Mouse (Mus musculus): ENCODE measurements around the gene Stmnd1.

The Stmnd1 gene

DNA sequence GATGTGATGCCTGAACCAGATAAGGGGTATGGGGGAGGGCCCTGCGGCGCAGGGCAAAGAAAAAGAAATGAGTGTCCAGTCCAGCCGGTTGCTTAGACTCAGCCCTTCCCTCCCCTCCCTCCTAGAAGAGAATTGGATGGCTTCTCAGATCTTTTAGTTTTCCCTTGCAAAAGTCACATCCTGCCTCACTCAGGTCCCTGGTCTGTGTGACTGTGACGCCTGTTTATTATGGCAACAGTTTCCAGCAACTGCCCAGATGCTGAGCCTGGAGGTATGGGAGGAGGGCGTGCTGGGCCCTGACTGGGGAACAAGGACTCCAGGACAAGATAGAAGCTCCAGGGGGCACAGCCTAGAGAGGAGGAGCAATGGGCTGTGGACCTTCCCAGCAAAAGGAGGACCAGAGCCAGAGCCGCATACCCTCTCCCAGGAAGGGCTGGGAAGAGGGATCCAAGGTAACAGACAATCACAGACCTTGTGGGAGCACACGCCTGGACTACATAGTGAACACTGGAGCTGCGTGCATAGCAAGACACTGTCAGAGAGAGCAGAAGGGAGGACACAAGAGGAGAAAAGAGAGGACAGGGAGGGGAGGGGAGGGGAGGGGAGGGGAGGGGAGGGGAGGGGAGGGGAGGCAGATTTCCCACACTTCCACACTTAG, at the start of gene Stmnd1:
TSS of gene Stmnd1 (plus strand) at position 269 of the 658 bp plus-strand sequence.
- ChIA-PET POLR2A (interaction anchor here in 2 of 4 experiments (0.8 to 1.4 kb wide), 3 partner anchors 9 to 13 kb away, joined by 3 to 5 read pairs (median 3); no protein-coding TSS in a partner anchor), CTCF (interaction anchor here in 2 of 4 experiments (0.5 to 0.6 kb wide), 2 partner anchors 340 to 687 kb away, joined by 3 read pairs; no protein-coding TSS in a partner anchor)

DNA sequence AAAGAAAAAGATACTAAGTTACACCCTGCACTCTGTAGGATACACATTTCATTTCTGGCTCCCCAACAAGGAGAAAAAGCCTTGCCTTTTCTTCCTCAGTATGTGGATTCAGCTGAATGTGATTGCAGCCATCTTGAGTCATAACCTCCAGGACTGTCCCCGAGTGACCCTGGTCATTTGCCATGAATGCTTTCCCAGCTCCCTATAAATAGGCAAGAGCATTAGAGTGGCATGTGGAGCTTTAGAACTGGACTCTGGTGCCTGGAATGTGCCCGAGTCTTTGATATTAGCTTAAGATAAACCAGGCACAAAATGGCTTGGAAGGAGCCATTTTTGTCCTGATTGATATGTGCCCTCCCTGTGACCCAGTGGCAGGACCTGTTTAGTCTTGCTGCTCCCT, 46.6 kb upstream of the Stmnd1 start:
- ChIA-PET POLR2A (no interaction called here), CTCF (interaction anchor here in 1 of 4 experiments (1.1 kb wide), 1 partner anchor 65 kb away, joined by 3 read pairs; no protein-coding TSS in a partner anchor)

DNA sequence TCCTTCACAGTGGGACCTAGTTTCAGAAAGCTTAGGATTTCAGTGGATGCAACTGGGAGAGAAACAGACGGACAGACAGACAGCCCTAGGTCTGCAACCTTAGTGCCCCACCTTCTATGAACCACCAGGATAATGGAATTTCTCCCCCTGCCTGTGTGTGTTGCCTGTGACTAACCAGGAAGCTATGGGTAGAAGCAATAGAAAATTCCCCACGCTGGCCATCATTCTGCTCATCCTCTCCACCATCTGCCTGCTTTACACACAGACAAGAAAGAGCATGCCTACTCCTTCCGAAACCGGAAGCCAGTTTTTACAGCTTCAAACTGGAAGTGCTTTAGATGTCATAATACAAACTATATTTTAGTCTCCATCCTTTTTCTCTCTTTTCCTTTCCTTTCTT, 46.0 kb upstream of the Stmnd1 start:
- ChIA-PET CTCF (interaction anchor here in 1 of 4 experiments (1.1 kb wide), 1 partner anchor 65 kb away, joined by 3 read pairs; no protein-coding TSS in a partner anchor), POLR2A (no interaction called here)

DNA sequence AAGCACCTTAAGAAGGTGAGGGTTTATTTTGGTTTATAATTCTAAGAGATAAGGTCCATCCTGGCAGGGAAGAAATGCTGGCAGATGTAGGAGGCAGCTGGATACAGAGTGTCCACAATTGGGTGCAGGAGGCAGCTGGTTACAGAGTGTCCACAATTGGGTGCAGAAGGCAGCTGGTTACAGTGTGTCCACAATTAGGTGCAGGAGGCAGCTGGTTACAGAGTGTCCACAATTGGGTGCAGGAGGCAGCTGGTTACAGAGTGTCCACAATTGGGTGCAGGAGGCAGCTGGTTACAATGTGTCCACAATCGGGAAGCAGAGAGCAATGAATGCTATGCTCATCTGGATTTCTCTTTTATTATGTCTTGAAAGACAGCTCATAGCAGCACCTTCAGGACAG, 44.8 kb upstream of the Stmnd1 start:
- CTCF ChIA-PET, result interaction anchor here in 2 of 4 experiments (0.6 to 0.7 kb wide), 3 partner anchors 67 to 1777 kb away, joined by 3 read pairs; no protein-coding TSS in a partner anchor
- POLR2A ChIA-PET, result interaction anchor here in 1 of 4 experiments (0.6 kb wide), 1 partner anchor 191 kb away, joined by 7 read pairs; no protein-coding TSS in a partner anchor

DNA sequence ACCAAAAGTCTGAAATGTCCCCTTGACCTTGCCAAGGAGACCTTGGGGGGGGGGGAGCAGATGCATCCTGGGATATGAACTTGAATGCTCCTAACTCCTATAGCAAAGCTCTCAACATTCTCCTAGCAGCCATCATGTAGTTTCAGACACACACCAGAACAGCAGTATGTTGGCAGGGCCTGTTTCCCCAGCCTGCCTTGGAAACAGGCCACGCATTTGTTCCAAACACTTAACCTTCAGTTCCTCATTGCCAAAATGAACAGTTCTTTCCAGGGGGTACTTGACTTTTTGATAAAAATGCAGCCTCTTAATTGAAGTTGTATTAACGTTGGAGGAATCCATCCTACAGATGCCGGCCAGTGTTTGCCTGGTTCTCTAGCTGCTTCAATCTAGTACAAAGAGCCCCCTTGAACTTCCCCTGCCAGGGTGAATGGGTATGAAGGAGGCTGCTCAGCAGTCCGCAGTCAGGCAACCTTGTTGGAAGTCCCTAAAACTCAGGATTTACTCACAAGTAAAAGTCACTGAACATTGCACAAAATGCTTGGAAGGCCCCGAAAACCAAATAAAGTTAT, 41.9 kb upstream of the Stmnd1 start:
- POLR2A ChIA-PET, result no interaction called here
- CTCF ChIA-PET, result no interaction called here

DNA sequence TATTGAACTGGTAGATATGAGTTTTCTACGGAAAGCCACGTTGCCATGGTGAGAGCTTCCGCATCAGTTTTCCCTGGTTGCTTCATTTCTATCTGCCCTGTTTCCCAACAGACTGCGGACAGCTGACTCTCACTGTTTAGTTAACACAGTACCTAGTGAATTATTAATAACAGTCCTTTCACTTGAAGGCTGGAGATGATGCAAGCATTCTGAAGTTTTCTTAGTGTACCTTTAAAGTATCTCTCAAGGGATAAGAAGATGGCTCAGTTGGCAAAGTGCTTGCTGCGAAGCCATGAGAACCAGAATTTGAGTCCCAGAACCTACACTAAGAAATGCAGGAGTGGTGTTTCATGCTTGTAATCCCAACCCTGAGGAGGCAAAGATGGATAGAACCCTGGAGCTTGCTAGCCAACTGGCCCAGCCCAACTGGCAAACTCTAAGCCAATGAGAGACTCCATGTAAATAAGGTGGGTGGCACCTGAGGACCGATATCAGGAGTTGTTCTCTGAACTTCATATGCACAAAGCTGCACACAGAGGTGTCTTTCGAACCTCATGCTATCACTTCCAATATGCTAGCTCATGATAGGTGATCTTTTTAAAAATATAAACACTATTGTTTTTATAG, 35.7 kb upstream of the Stmnd1 start:
- CTCF ChIA-PET, result interaction anchor here in 2 of 4 experiments (0.7 to 1.3 kb wide), 2 partner anchors 20 kb away, joined by 3 to 4 read pairs; no protein-coding TSS in a partner anchor
- POLR2A ChIA-PET, result no interaction called here

DNA sequence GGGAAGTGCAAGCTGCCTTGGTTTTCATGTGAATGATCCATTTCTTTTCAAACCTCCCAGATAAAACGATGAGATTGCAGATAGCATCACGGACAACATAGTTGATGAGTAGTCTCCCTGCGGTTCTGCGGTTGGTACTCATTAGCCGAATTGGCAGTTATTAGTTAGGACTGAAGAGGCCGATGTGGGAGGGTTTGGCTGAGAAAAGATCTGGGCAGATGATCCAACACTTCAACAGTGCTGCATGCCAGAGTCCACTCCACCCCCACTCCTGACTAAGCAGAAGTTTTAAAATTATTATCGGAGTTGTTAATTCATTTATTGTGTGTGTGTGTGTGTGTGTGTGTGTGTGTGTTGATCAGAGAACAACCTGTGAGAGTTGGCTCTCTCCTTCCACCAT, 34.7 kb upstream of the Stmnd1 start:
- POLR2A ChIA-PET, result no interaction called here
- CTCF ChIA-PET, result interaction anchor here in 1 of 4 experiments (1.3 kb wide), 1 partner anchor 19 kb away, joined by 3 read pairs; no protein-coding TSS in a partner anchor

DNA sequence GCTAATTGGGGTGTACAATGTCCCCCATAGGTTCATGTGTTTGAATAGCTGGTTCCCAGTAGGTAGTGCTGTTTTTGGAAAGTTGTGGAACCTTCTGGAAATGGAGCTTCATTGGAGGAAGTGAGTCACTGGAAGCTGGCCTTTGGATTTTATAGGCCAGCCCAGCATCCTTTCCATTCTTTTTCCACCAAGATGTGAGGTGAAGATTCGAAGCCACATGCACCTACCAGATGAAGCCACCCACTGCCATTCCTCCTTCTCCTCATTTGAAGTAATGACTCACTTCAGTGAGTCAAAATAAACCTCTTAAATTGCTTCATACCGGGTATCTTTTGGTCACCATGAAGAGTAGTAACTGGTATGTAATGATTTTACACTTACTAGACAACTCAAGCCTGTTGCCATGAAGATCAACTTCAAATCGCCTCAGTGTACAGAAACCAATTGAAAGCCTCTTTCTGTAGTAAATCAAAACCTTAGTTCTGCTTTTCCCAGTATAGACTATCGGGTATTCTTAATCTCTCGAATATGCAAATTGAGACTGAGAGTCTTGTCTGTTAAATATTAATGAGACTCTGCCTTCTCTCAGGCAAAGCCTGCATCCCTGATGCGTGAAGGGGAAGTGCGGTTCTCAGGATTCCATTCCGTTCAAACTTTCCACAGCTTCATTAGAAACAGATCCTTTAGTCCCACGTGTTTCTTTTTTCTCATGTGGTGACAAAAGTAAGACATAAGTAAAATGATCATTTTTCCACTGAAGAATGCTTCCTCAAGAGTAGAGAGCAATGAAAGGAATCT, 31.9 kb upstream of the Stmnd1 start:
- ChIA-PET POLR2A (no interaction called here), CTCF (no interaction called here)

DNA sequence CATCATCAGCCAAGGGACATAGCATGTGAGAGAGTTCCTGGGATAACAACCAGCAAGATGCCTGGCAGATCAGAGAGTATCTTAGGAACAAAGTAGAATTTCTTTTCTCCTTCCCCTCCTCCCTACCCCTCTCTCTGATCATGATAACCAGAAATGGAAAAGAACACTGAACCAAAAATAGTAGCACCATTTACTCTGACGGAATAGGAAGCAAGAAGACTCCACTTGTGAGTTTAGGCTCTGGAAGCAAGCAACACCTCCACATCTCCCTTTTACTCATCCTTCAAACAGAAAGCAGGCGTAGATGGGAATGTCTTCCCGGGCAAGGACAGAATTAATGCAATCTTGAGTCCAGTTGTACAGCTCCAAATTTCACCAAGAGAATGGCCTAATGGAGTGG, 19.8 kb upstream of the Stmnd1 start:
- POLR2A ChIA-PET, result no interaction called here
- CTCF ChIA-PET, result no interaction called here

DNA sequence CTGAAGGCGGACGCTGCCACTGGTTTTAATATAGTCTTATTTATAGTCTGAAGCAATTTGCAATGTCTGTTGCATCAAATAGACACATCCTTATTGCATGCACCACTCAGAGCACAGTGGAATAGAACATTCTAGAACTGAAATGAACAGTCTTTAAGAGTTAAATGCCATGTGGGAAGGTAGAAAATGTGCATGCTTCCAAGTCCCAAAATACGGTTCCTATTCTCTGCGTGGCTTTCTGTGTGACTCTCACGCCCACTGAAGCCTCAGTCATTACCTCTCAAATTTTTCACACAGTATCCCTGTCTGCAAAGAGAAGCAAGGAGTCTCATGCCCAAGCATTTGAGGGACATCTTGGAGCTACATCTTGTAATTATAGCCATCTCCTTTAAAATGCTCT, 19.4 kb upstream of the Stmnd1 start:
- CTCF ChIA-PET, result no interaction called here
- POLR2A ChIA-PET, result interaction anchor here in 1 of 4 experiments (1.1 kb wide), 1 partner anchor 57 kb away, joined by 3 read pairs; no protein-coding TSS in a partner anchor

DNA sequence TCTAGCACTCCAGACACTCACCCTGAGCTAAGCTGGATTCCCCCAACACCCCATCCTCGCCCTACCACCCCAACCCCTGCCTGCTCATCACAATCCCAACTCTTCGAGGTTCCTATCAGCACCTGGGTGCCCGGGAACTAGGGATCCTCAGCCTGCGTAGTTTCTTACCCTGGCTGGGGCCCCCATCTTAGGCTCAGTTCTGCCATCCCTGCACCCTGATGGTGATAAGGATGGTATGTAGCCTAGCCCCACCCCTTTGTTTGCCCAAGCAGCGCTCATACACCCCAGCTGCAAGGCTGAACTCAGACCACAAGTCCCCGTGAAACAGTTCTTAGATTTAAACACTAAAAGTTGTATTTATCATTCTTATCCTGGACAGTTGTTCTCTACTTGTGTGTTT, 17.9 kb upstream of the Stmnd1 start:
- POLR2A ChIA-PET, result interaction anchor here in 1 of 4 experiments (0.5 kb wide), 1 partner anchor 536 kb away, joined by 3 read pairs; no protein-coding TSS in a partner anchor

DNA sequence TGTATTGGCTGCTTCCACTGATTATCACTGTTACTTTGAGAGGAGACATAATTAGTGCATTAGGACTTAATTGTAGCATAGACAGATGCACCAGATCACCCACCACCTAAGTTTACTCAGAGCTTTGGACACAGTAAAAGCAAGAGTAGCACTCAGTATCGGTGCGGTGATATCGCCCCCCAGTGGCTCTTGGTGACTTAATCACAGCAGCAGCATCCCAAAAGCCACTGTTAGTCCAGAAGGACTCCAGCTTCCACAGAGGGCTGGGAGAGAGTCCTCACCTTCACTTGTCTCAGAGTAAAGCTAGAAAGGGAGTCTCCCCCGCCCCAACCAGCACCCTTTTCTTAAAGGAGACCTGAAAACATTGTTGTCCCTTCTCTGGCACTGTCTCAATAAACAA, 15.7 kb upstream of the Stmnd1 start:
- CTCF ChIA-PET, result interaction anchor here (0.5 to 1.5 kb wide), 33 partner anchors 9 to 719 kb away, joined by 3 to 9 read pairs (median 4); no protein-coding TSS in a partner anchor

More for the DNA sequence above, 17.9 kb upstream of the Stmnd1 start:
- CTCF ChIA-PET, result interaction anchor here in 1 of 4 experiments (0.9 kb wide), 1 partner anchor 39 kb away, joined by 4 read pairs; no protein-coding TSS in a partner anchor

DNA sequence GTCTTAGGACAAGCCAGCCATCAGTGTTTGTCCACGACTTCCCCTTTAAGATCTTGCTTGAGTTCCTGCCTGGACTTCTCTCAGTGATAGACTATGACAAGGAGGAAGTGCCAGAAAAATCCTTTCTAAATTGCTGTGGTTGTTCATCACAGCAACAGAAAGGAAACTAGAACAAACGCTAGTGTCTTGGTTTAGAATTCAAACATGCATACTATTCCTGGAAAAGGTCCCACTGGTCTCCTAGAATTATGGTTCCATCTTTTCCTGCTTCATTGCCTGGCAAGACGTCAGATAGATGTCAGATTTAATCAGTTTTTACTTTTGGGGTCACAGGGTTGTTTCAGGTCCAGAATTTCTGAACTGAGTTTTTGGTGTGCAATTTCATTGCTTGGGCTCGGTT, 14.0 kb upstream of the Stmnd1 start:
- ChIA-PET POLR2A (no interaction called here), CTCF (no interaction called here)

More for the DNA sequence above, 15.7 kb upstream of the Stmnd1 start:
- POLR2A ChIA-PET, result interaction anchor here in 3 of 4 experiments (0.6 to 0.7 kb wide), 3 partner anchors 8 to 334 kb away, joined by 3 to 5 read pairs (median 4); no protein-coding TSS in a partner anchor

DNA sequence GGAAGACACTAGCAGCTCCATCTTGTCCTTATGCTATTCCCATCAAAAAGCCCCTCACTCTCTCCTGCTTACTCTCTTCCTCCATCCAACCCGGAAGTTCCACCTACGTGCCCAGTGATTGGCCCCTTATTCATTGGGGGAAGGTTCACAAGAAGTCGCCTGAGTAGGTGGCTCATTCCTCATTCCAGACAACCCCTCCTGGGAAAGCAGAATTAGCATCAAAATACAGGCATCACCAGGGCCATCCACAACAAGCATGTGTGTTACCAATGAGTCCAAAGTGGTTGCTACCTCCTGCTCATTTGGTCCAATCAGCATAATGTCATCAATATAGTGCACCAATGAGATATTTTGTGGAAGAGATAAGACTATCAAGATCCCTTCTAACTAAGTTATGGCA, 12.3 kb upstream of the Stmnd1 start:
- POLR2A ChIA-PET, result interaction anchor here in 1 of 4 experiments (1.1 kb wide), 1 partner anchor 13 kb away, joined by 3 read pairs; no protein-coding TSS in a partner anchor
- CTCF ChIA-PET, result no interaction called here

DNA sequence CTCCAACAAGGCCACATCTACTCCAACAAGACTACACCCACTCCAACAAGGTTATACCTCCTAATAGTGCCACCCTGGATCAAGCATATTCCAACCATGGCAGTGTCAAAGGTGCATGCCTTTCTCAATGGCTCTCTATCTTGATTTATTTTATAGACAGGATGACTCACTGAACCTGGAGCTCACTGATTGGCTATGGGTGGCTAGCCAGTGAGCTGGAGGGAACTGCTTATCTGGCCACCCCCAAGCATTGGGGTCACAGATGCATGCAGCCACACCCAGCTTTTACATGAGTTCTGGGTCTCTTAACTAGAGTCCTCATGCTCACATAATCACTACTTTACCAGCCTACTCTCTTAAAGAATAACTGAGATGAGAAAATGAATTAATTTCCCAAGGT, 5.7 kb upstream of the Stmnd1 start:
- CTCF ChIA-PET, result interaction anchor here in 1 of 4 experiments (1.3 kb wide), 1 partner anchor 10 kb away, joined by 3 read pairs; no protein-coding TSS in a partner anchor
- POLR2A ChIA-PET, result interaction anchor here in 2 of 4 experiments (0.6 to 0.7 kb wide), 3 partner anchors 255 to 728 kb away, joined by 3 to 5 read pairs (median 3); no protein-coding TSS in a partner anchor

DNA sequence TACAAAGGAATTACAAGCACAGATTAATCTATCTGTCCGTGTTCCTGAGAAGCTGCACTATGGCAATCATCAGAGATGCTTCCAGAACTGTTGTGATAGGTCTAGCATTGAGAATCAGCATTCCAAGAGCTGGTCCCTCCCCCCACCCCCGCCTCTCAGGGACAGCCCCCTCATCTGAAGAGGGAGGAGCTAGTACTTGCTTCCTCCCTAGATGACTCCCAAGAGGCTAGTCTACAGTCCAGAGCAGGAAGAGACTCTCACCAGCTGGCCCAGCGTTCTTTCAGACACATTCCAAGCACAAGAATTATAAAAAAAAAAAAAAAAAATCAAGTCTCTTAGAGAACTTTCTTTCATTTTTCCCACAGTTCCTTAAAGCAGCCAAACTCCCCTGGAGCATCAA, 5.2 kb upstream of the Stmnd1 start:
- CTCF ChIA-PET, result interaction anchor here (0.6 to 1.3 kb wide), 8 partner anchors 10 to 584 kb away, joined by 3 to 10 read pairs (median 4); no protein-coding TSS in a partner anchor

DNA sequence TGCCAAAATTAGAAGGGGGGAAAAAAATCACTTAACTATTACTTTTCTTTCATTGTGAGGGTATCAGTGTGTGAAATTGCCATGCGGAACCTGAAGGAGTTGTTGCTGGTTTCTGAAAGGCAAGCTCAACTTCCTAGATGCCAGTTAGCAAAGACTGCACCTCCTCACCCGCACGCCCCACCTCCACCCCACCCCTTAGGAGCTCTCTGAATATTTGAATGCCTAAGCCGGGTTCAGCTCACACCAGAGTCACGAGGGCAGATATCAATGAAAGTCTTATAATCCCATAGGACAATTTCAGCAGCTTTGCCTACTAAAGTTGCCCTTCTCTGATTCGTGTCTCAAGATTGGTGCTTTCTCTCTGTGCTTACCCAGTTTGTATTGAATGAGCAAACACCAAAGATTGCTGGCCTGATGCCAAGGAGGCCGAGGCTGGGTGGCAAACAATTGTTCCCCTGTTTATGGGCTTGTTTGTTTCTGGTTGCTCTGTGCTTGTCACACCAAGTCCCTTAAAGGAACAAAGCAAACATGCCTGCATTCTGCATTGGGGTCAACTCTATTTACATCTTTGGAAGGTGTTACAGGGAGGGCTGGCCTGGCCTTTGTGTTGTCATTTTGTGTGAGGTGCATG, 4.6 kb upstream of the Stmnd1 start:
- ChIA-PET POLR2A (interaction anchor here in 2 of 4 experiments (0.6 to 1.2 kb wide), 3 partner anchors 60 to 401 kb away, joined by 3 to 5 read pairs (median 3); no protein-coding TSS in a partner anchor), CTCF (interaction anchor here (0.6 to 1.3 kb wide), 9 partner anchors 11 to 583 kb away, joined by 3 to 10 read pairs (median 4); no protein-coding TSS in a partner anchor)

More for the DNA sequence above, 5.2 kb upstream of the Stmnd1 start:
- POLR2A ChIA-PET, result interaction anchor here in 3 of 4 experiments (0.6 to 1.2 kb wide), 5 partner anchors 60 to 728 kb away, joined by 3 to 5 read pairs (median 3); no protein-coding TSS in a partner anchor
